Mouse (Mus musculus) CH12.LX (cell line): ENCODE measurements around the gene Gucy2d.

Experiments
- CTCF ChIP-seq, 2 experiments: IDR thresholded peaks in 1 of 2; conservative IDR thresholded peaks in 1 of 2; 2 replicates each; pipeline ENCODE4 v1.5.1; 2011 to 2012; ENCODE audit warnings: low read depth in 2 of 2, low read length in 2 of 2, improper control_type of control experiment in 1 of 2, inconsistent platforms in 1 of 2, mild to moderate bottlenecking in 1 of 2, moderate library complexity in 1 of 2
- EP300 ChIP-seq: IDR thresholded peaks from 2 replicates; pipeline ENCODE4 v1.6.1; 2011; ENCODE audit warnings: low read length, improper control_type of control experiment
- IRF4 ChIP-seq: IDR thresholded peaks from 2 replicates; pipeline ENCODE4 v1.6.1; 2014; ENCODE audit warnings: low read depth, mild to moderate bottlenecking, inconsistent platforms, low read length, improper control_type of control experiment
- JUN ChIP-seq: IDR thresholded peaks from 2 replicates; pipeline ENCODE4 v1.6.1; 2011; ENCODE audit warnings: low read depth, mild to moderate bottlenecking, low read length, improper control_type of control experiment, moderate library complexity; ENCODE audit not compliant: insufficient read depth
- MAZ ChIP-seq: IDR thresholded peaks from 2 replicates; pipeline ENCODE4 v1.6.1; 2012; ENCODE audit warnings: low read depth, mild to moderate bottlenecking, inconsistent platforms, low read length, improper control_type of control experiment, moderate library complexity
- POLR2AphosphoS2 ChIP-seq: IDR thresholded peaks from 2 replicates; pipeline ENCODE4 v1.6.1; 2011; ENCODE audit warnings: low read depth, low read length, improper control_type of control experiment
- TCF12 ChIP-seq: IDR thresholded peaks from 2 replicates; pipeline ENCODE4 v1.6.1; 2014; ENCODE audit warnings: low read depth, mild to moderate bottlenecking, inconsistent platforms, low read length, improper control_type of control experiment
- UBTF ChIP-seq: IDR thresholded peaks from 2 replicates; pipeline ENCODE4 v1.6.1; 2012; ENCODE audit warnings: low read depth, mild to moderate bottlenecking, inconsistent platforms, low read length, improper control_type of control experiment, moderate library complexity

DNA sequence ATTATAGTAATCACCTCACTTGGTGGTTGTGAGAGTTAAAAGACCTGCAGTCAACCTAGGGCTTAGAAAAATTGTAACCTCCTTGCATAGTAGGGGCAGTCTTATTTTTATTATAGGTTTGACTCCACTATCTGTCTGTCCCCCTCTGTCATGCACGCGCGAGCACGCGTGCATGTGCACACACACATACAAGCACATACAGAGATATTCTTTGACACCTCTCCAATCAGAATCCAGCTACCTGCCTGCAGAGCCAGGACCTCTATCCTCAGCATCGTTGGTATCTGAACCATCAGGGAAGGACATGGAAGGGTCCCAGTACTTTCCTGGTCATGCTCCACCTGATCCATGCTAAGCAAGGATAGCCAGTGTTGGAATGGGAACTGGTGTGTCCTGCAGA, 50.7 kb downstream of the Gucy2d start:
- no peak for TF ChIP-seq CTCF (conservative IDR thresholded peaks at IDR 0.05 in 1 of 2, IDR thresholded peaks at IDR 0.05 in 1 of 2; ENCODE audit: low read depth in 2 of 2, low read length in 2 of 2)
- TF ChIP-seq UBTF: no peak
- no peak for TF ChIP-seq TCF12
- no peak for TF ChIP-seq EP300
- no peak for TF ChIP-seq MAZ
- TF ChIP-seq JUN: no peak
- TF ChIP-seq IRF4: no peak
- no peak for TF ChIP-seq POLR2AphosphoS2
